Mouse (Mus musculus) heart, embryonic 16.5 days (tissue): Measurements from ENCODE around the gene Dstn. TPM values are rescaled to one million over a fixed set of nuclear protein-coding genes. Genes with fewer than 3 reads are reported as not detected.

Source experiments
- ATAC-seq: fragments of 200-750 bp; cut with Nextera tagmentation; replicated peaks from 2 replicates; pipeline ENCODE4 v1.8.0; 2017; ENCODE audit warnings: moderate number of reproducible peaks; ENCODE audit not compliant: insufficient read depth, low FRiP score; ENCODE audit errors: extremely low read depth
- H3K27ac ChIP-seq: fragments of 300-500 bp; sonication (generic); 2 replicates; pipeline ENCODE4 v1.5.1; 2014; ENCODE audit warnings: mild to moderate bottlenecking, low read length, control low read depth, moderate library complexity
- H3K27me3 ChIP-seq: fragments of 300-500 bp; sonication (generic); 2 replicates; pipeline ENCODE4 v1.6.1; 2014; ENCODE audit warnings: low read length, mixed read lengths; ENCODE audit not compliant: control insufficient read depth, insufficient read depth
- H3K36me3 ChIP-seq: fragments of 300-500 bp; sonication (generic); 2 replicates; pipeline ENCODE4 v1.6.1; 2014; ENCODE audit not compliant: control insufficient read depth, insufficient read depth
- H3K4me1 ChIP-seq: fragments of 300-500 bp; sonication (generic); 2 replicates; pipeline ENCODE4 v1.6.1; 2014; ENCODE audit warnings: low read length, mixed read lengths; ENCODE audit not compliant: control insufficient read depth, insufficient read depth
- H3K4me2 ChIP-seq: fragments of 300-500 bp; sonication (generic); 2 replicates; pipeline ENCODE4 v1.6.1; 2014; ENCODE audit warnings: low read depth, mild to moderate bottlenecking, control low read depth, low read length
- H3K4me3 ChIP-seq: fragments of 300-500 bp; sonication (generic); 2 replicates; pipeline ENCODE4 v1.5.1; 2014; ENCODE audit warnings: mild to moderate bottlenecking, control low read depth, low read length
- H3K9ac ChIP-seq: fragments of 300-500 bp; sonication (generic); 2 replicates; pipeline ENCODE4 v1.6.1; 2014; ENCODE audit warnings: low read length, control low read depth
- H3K9me3 ChIP-seq: fragments of 300-500 bp; sonication (generic); replicated peaks from 2 replicates; pipeline ENCODE4 v1.6.1; 2016; ENCODE audit warnings: low read length; ENCODE audit not compliant: control insufficient read depth
- WGBS: fragments of 180-500 bp; shearing (Covaris S2); extraction: QIAGEN DNeasy Blood & Tissue Kit; methylation state at CpG from one replicate; pipeline ENCODE4 v1.1.7; 2014; 5-methylcytosine and 5-hydroxymethylcytosine counted together
- polyA plus RNA-seq: library from polyadenylated mRNA; unstranded; fragments of >200 nt; fragmentation: Nextera tagmentation; extraction: Ambion mirVana; gene quantifications from 2 replicates; pipeline ENCODE4 v1.2.1, GENCODE M21; 2015

Dstn gene
- polyA plus RNA-seq, 1 experiment from 2014 or later: 944 TPM

GRCm38 (mm10) chr2:143889131-143889859 lies 25.8 kb upstream of the Dstn start:
- H3K27ac ChIP-seq: no peak overlapping the region
- H3K4me2 ChIP-seq: no peak overlapping the region
- no peaks in the 10 kb centered on the region for H3K27me3 ChIP-seq
- H3K4me3 ChIP-seq: no peak overlapping the region
- H3K9ac ChIP-seq: no peak overlapping the region
- no peak for ATAC-seq
- 81% methylated on average over 15 of the region's 15 CpGs for WGBS
- H3K4me1 ChIP-seq: no peaks in the 10 kb centered on the region
- H3K9me3 ChIP-seq: peaks cover 7% of the 10 kb centered on the region
- no peaks in the 10 kb centered on the region for H3K36me3 ChIP-seq

- Histone ChIP-seq H3K4me2 (no peak overlapping the region), H3K4me3 (no peak overlapping the region), H3K27me3 (no peaks in the 10 kb centered on the region), H3K4me1 (no peaks in the 10 kb centered on the region), H3K36me3 (no peaks in the 10 kb centered on the region), H3K9me3 (peaks cover 7% of the 10 kb centered on the region), H3K27ac (no peak overlapping the region), H3K9ac (no peak overlapping the region)
- ATAC-seq: no peak
- WGBS: 64% methylated on average over 12 of the region's 12 CpGs
Observed at GRCm38 (mm10) chr2:143889860-143890433, 25.2 kb upstream of the Dstn start.

DNA sequence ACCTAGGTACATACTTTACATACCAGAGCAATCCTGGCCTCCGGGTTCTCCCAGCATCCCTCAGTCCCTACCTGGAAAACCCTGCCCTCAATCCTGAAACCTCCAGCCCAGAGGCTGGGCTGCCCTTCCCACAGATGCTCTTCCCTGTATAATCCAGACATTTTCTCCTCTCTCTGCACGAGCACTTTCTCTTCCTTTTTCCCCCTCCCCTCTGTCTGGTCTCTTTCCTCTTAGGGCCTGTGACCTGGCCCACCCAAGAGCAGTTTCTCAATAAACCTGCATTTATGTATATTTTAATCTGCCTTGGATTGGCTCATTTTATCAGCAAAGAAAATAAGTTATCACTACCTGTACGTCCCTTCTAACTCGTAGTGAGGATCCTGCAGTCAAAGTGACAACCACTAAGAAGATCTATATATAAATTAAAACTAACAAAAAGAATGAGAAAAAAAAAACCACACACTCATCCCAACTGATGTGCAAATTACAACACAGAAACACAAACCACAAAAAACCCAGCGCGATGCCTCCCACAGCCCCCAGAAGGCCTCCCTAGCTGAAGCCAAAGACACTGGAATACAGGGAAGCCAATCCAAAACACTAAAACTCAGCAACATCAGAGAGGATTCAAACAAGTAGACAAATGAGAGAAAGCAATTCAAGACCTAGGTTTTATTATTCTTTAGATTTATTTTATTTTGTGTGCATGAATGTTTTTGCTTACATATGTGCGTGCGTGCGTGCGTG lies 23.6 kb upstream of the Dstn start:
- ATAC-seq: no peak
- no peak overlapping the region for H3K27ac ChIP-seq
- H3K9me3 ChIP-seq: peaks cover 7% of the 10 kb centered on the region

DNA sequence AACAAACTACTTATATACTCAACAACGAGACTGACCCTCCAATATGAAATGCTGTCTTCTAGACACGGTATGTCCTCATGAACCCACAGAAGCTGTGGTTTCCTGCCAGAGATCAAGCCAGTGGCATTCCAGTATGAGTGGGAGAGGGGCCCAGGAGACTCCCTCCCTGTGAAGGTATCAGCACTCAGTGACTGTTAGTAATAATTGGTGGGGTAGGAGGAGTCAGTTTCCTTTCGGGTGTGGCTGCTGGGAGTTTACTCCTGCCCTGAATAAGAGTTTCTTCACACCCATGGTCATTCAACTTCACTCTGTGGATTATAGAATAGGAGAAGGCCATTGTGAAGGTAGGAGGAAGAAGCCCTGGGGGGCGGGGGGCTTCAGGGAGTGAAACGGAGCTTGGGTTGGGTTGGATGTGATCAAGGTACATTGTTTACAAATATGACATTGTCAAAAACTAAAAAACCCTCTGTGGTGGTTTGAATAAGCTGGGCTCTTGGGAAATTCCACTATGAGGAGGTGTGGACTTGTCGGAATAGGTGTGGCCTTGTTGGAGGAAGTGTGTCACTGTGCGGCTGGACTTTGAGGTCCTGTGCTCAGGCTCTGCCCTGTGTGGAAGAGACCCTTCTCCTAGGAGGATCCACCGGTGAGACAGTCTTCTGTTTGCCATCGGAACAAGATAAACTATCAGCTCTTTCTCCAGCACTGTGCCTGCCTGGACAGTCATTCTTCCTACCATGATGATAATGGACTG lies 15.5 kb upstream of the Dstn start:
- H3K9ac ChIP-seq: no peak overlapping the region
- H3K27me3 ChIP-seq: no peaks in the 10 kb centered on the region
- no peak for ATAC-seq
- peaks cover 2% of the 10 kb centered on the region; the same call in 1 of the 2 replicates for H3K4me1 ChIP-seq
- no peak overlapping the region for H3K4me2 ChIP-seq
- no peaks in the 10 kb centered on the region for H3K36me3 ChIP-seq
- no peaks in the 10 kb centered on the region for H3K9me3 ChIP-seq
- H3K27ac ChIP-seq: no peak overlapping the region
- WGBS: 81% methylated on average over 9 of the region's 9 CpGs
- no peak overlapping the region for H3K4me3 ChIP-seq

More for the DNA sequence above, 23.6 kb upstream of the Dstn start:
- WGBS: 79% methylated on average over 10 of the region's 10 CpGs
- Histone ChIP-seq H3K4me1 (no peaks in the 10 kb centered on the region), H3K27me3 (no peaks in the 10 kb centered on the region), H3K4me3 (no peak overlapping the region), H3K9ac (no peak overlapping the region), H3K4me2 (no peak overlapping the region), H3K36me3 (no peaks in the 10 kb centered on the region)

- Histone ChIP-seq H3K4me3 (no peak overlapping the region), H3K9me3 (no peaks in the 10 kb centered on the region), H3K27ac (no peak overlapping the region), H3K27me3 (no peaks in the 10 kb centered on the region), H3K4me2 (no peak overlapping the region), H3K36me3 (no peaks in the 10 kb centered on the region), H3K4me1 (peaks cover 2% of the 10 kb centered on the region; the same call in 1 of the 2 replicates), H3K9ac (no peak overlapping the region)
- no peak for ATAC-seq
- WGBS: 56% methylated on average over 5 of the region's 5 CpGs
Observed at GRCm38 (mm10) chr2:143900821-143901351, 14.2 kb upstream of the Dstn start.

- WGBS: 59% methylated on average over 9 of the region's 9 CpGs
- Histone ChIP-seq H3K27ac (no peak overlapping the region), H3K4me3 (no peak overlapping the region), H3K4me1 (peaks cover 2% of the 10 kb centered on the region; the same call in 1 of the 2 replicates), H3K36me3 (no peaks in the 10 kb centered on the region), H3K9me3 (no peaks in the 10 kb centered on the region), H3K9ac (no peak overlapping the region), H3K4me2 (no peak overlapping the region), H3K27me3 (no peaks in the 10 kb centered on the region)
- no peak for ATAC-seq
Observed at GRCm38 (mm10) chr2:143903376-143904045, 11.6 kb upstream of the Dstn start.

GRCm38 (mm10) chr2:143904896-143905295 lies 10.2 kb upstream of the Dstn start:
- 61% methylated on average over 5 of the region's 5 CpGs for WGBS
- H3K9ac ChIP-seq: no peak overlapping the region
- H3K36me3 ChIP-seq: no peaks in the 10 kb centered on the region
- H3K27ac ChIP-seq: no peak overlapping the region
- H3K27me3 ChIP-seq: no peaks in the 10 kb centered on the region
- H3K4me3 ChIP-seq: no peak overlapping the region
- H3K4me2 ChIP-seq: no peak overlapping the region
- H3K9me3 ChIP-seq: no peaks in the 10 kb centered on the region
- ATAC-seq: no peak
- H3K4me1 ChIP-seq: peaks cover 2% of the 10 kb centered on the region; the same call in 1 of the 2 replicates

DNA sequence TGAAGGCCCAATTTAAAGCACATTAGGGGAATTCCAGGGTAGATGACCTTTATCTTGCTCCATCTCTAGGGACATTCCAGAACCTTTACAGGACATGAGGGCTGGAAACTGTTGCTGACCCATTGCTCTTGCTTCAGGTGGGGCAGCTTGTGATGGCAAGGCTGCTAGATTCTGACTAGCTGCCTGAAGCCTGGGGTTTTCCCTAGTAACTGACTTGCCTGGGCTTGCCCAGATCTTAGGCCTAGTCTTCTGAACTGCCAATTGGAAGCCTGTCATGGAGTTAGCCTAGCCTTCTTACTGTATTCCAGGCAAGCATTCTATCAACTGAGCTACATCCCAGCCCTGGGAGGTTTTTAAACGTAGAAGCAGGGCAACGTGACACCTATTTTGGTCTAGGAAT lies 5.9 kb upstream of the Dstn start:
- no peak overlapping the region for H3K9ac ChIP-seq
- H3K4me3 ChIP-seq: no peak overlapping the region
- no peaks in the 10 kb centered on the region for H3K4me1 ChIP-seq
- H3K27ac ChIP-seq: no peak overlapping the region
- ATAC-seq: no peak
- H3K36me3 ChIP-seq: no peaks in the 10 kb centered on the region
- no peaks in the 10 kb centered on the region for H3K9me3 ChIP-seq
- no peaks in the 10 kb centered on the region for H3K27me3 ChIP-seq
- no peak overlapping the region for H3K4me2 ChIP-seq
- WGBS: 71% methylated on average over 2 of the region's 2 CpGs
